Mouse (Mus musculus): ENCODE results near the gene Rhox4e. TPM values are rescaled to one million over a fixed set of nuclear protein-coding genes. Genes with fewer than 3 reads are reported as not detected.

Gene Rhox4e
- polyA plus RNA-seq, 1 experiment from 2014 or later, result not detected

Other genes with a start within 250 kb of the Rhox4e start
- gene Rhox3a2, start 177.4 kb upstream of the Rhox4e start, polyA plus RNA-seq (2014; fragmentation: Nextera tagmentation; extraction: Ambion mirVana), result not detected in 2 replicates
- not detected in 2 replicates for gene Rhox4a2, start 166.6 kb upstream of the Rhox4e start, polyA plus RNA-seq (2014; fragmentation: Nextera tagmentation; extraction: Ambion mirVana)
- gene Rhox2b, start 145.3 kb upstream of the Rhox4e start, polyA plus RNA-seq (2014; fragmentation: Nextera tagmentation; extraction: Ambion mirVana), result not detected in 2 replicates
- gene Rhox4b, start 124.9 kb upstream of the Rhox4e start, polyA plus RNA-seq (2014; fragmentation: Nextera tagmentation; extraction: Ambion mirVana), result not detected in 2 replicates
- gene Rhox2c, start 103.7 kb upstream of the Rhox4e start, polyA plus RNA-seq (2014; fragmentation: Nextera tagmentation; extraction: Ambion mirVana), result not detected in 2 replicates
- gene Rhox3c, start 98.8 kb upstream of the Rhox4e start, polyA plus RNA-seq (2014; fragmentation: Nextera tagmentation; extraction: Ambion mirVana), result not detected in 2 replicates
- gene Rhox4c, start 77.1 kb upstream of the Rhox4e start, polyA plus RNA-seq (2014; fragmentation: Nextera tagmentation; extraction: Ambion mirVana), result not detected in 2 replicates
- not detected in 2 replicates for gene Rhox2d, start 64.0 kb upstream of the Rhox4e start, polyA plus RNA-seq (2014; fragmentation: Nextera tagmentation; extraction: Ambion mirVana)
- gene Rhox4d, start 43.1 kb upstream of the Rhox4e start, polyA plus RNA-seq (2014; fragmentation: Nextera tagmentation; extraction: Ambion mirVana), result not detected in 2 replicates
- not detected in 2 replicates for gene Rhox2e, start 27.0 kb upstream of the Rhox4e start, polyA plus RNA-seq (2014; fragmentation: Nextera tagmentation; extraction: Ambion mirVana)
- gene Rhox3e, start 15.4 kb upstream of the Rhox4e start, polyA plus RNA-seq (2014; fragmentation: Nextera tagmentation; extraction: Ambion mirVana), result not detected in 2 replicates
- not detected in 2 replicates for gene Rhox2f, start 14.0 kb downstream of the Rhox4e start, polyA plus RNA-seq (2014; fragmentation: Nextera tagmentation; extraction: Ambion mirVana)
- not detected in 2 replicates for gene Rhox3f, start 23.6 kb downstream of the Rhox4e start, polyA plus RNA-seq (2014; fragmentation: Nextera tagmentation; extraction: Ambion mirVana)
- not detected in 2 replicates for gene Rhox4f, start 50.3 kb downstream of the Rhox4e start, polyA plus RNA-seq (2014; fragmentation: Nextera tagmentation; extraction: Ambion mirVana)
- not detected in 2 replicates for gene Rhox3g, start 71.2 kb downstream of the Rhox4e start, polyA plus RNA-seq (2014; fragmentation: Nextera tagmentation; extraction: Ambion mirVana)
- not detected in 2 replicates for gene Rhox2g, start 86.1 kb downstream of the Rhox4e start, polyA plus RNA-seq (2014; fragmentation: Nextera tagmentation; extraction: Ambion mirVana)
- gene Rhox4g, start 93.9 kb downstream of the Rhox4e start, polyA plus RNA-seq (2014; fragmentation: Nextera tagmentation; extraction: Ambion mirVana), result not detected in 2 replicates
- gene Rhox3h, start 111.4 kb downstream of the Rhox4e start, polyA plus RNA-seq (2014; fragmentation: Nextera tagmentation; extraction: Ambion mirVana), result not detected in 2 replicates
- not detected in 2 replicates for gene Rhox2h, start 115.9 kb downstream of the Rhox4e start, polyA plus RNA-seq (2014; fragmentation: Nextera tagmentation; extraction: Ambion mirVana)
- gene Rhox5, start 247.4 kb downstream of the Rhox4e start, polyA plus RNA-seq (2014; fragmentation: Nextera tagmentation; extraction: Ambion mirVana), result 1.7 and 2.3 TPM in 2 replicates

All from stomach, embryonic 14.5 days (tissue).